Mouse (Mus musculus) embryonic facial prominence, embryonic 12.5 days (tissue): ENCODE results near the gene Abhd15. TPM values are rescaled to one million over a fixed set of nuclear protein-coding genes. Genes with fewer than 3 reads are reported as not detected.

Experiments
- ATAC-seq: fragments of 200-750 bp; cut with Nextera tagmentation; 2 replicates; pipeline ENCODE4 v1.8.0; 2017; ENCODE audit not compliant: insufficient number of reproducible peaks, insufficient read depth, low FRiP score, low TSS enrichment
- H3K27ac ChIP-seq: fragments of 300-500 bp; sonication (generic); 2 replicates; pipeline ENCODE4 v1.5.1; 2016; ENCODE audit warnings: mild to moderate bottlenecking
- H3K27me3 ChIP-seq: fragments of 300-500 bp; sonication (generic); 2 replicates; pipeline ENCODE4 v1.6.1; 2016; ENCODE audit warnings: mild to moderate bottlenecking, moderate library complexity
- H3K36me3 ChIP-seq: fragments of 300-500 bp; sonication (generic); 2 replicates; pipeline ENCODE4 v1.6.1; 2016; ENCODE audit warnings: mild to moderate bottlenecking
- H3K4me1 ChIP-seq: fragments of 300-500 bp; sonication (generic); 2 replicates; pipeline ENCODE4 v1.6.1; 2016
- H3K4me2 ChIP-seq: fragments of 300-500 bp; sonication (generic); replicated peaks from 2 replicates; pipeline ENCODE4 v1.6.1; 2016; ENCODE audit warnings: mild to moderate bottlenecking, moderate library complexity
- H3K4me3 ChIP-seq: fragments of 300-500 bp; sonication (generic); 2 replicates; pipeline ENCODE4 v1.5.1; 2016; ENCODE audit warnings: mild to moderate bottlenecking
- H3K9ac ChIP-seq: fragments of 300-500 bp; sonication (generic); 2 replicates; pipeline ENCODE4 v1.6.1; 2016; ENCODE audit warnings: mild to moderate bottlenecking, moderate library complexity
- H3K9me3 ChIP-seq: fragments of 300-500 bp; sonication (generic); 2 replicates; pipeline ENCODE4 v1.6.1; 2016; ENCODE audit warnings: mild to moderate bottlenecking, moderate library complexity
- WGBS: fragments of 180-500 bp; shearing (Covaris S2); methylation state at CpG from one replicate; pipeline ENCODE4 v1.1.7; 2016; 5-methylcytosine and 5-hydroxymethylcytosine counted together
- polyA plus RNA-seq: library from polyadenylated mRNA; unstranded; fragments of >200 nt; fragmentation: Nextera tagmentation; extraction: Ambion mirVana; gene quantifications from 2 replicates; pipeline ENCODE4 v1.2.1, GENCODE M21; 2016

Gene Abhd15
- polyA plus RNA-seq, 1 experiment from 2014 or later, result 2.8 TPM

DNA sequence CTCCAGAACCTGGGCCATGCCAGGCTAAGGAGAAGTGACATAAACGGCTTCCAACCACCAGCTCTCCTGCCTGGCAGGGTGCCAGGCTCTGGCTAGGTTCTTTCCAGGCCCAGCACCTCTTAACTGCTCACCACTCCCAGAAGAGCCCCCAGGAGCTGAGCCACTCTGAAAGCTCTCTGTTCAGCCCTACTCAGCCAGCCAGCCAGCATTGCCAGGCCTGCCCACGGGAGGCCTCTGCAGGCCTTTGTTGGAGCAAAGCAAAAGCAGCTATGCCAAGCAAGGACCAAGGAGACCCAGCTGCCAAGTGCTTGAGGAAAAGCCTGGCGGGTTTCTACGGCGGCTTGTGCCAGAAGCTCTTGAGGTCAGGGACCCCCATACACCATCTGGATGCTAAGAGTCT is 28.1 kb upstream of the Abhd15 start:
- Histone ChIP-seq H3K9ac (no peak overlapping the region), H3K36me3 (no peaks in the 10 kb centered on the region), H3K4me1 (peaks cover 50% of the 10 kb centered on the region), H3K27me3 (no peaks in the 10 kb centered on the region), H3K4me3 (no peak overlapping the region), H3K4me2 (no peak overlapping the region), H3K27ac (no peak overlapping the region), H3K9me3 (no peaks in the 10 kb centered on the region)
- WGBS, result 83% methylated on average over 5 of the region's 5 CpGs
- no peak for ATAC-seq

DNA sequence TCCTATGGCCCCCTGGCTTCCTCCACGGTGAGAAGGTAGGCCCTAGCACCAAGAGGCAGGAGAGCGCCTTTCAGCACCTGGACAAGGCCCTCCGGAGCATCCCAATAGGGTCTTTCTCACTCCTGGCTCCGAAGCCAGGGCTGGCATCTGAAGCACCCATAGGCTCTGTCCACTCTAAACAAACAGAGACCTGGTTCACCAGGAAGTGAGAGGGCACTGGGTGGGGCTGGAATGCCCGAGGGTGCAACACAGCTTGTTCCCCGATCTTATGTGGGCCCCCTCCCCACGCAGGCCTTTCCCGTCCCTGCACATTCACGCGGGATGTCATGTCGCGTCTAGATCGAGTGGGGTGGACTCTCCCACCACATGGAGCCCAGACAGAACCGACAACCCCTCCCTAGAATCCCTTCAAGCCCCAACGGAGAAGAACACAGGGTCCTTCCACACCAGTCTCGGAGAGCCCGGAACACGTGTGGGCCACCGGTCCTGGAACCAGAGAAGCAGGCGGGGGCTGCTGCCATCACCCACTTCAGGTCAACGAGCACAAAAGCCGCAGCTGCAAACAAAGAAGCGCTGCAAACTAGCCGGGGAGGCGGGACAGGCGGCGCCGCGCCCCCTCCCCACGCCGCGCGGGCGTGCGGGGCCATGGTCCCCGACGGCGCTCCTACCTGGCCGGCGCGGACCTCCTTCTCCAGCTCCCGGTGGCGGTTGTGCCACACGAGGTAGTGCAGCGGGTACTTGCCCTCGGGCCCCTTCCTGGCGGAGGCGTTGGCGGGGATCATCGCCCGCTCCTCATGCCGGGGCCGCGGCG is 25.9 kb upstream of the Abhd15 start:
- H3K9me3 ChIP-seq, result no peaks in the 10 kb centered on the region
- ATAC-seq, result no peak
- no peaks in the 10 kb centered on the region for H3K36me3 ChIP-seq
- peak overlapping the region; percentile 85 for H3K9ac ChIP-seq
- H3K4me3 ChIP-seq, result peak overlapping the region; percentile 69
- peaks cover 57% of the 10 kb centered on the region for H3K4me1 ChIP-seq
- peak overlapping the region; percentile 78 for H3K4me2 ChIP-seq
- H3K27me3 ChIP-seq, result no peaks in the 10 kb centered on the region
- WGBS, result 3% methylated on average over 53 of the region's 55 CpGs
- H3K27ac ChIP-seq, result 0 out of 2 replicates have a peak overlapping the region, but pooled peaks have one; percentile 24

DNA sequence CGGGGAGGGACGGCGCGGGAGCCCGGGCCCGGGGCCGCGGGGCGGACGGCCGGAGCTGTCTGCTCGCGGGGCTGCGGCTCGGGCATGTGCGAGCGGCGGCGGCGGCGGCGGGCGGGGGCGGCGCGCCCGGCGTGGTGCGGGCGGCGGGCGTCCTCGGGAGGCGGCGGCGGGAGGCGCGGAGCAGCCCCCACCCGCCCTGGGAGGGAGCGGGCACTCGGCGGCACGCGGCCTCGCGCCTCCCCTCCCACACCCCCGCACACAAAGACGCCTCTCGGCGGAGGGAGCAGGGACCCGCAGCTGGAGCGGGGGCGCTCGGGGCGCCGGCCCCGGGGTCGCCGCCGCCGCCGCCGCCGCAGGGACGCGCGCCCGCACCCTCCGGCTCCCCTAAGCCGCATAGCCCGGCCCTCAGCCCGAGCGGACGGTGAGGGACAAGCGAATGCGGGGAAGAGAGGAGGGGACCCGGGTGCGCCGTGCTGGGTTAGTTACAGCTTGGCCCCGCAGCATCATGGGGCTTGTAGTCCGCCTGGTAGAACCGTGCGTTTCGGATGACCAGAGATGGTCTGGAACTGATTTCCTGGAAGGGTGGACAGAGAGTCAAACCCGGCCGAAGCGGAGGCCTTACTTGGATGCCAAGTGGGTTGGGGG is 25.2 kb upstream of the Abhd15 start, which contains the start of gene Ankrd13b:
Ankrd13b (minus strand) TSS at position 88 of the 645 bp plus-strand sequence.
- WGBS, result 1% methylated on average over 69 of the region's 87 CpGs
- H3K4me1 ChIP-seq, result peaks cover 65% of the 10 kb centered on the region

DNA sequence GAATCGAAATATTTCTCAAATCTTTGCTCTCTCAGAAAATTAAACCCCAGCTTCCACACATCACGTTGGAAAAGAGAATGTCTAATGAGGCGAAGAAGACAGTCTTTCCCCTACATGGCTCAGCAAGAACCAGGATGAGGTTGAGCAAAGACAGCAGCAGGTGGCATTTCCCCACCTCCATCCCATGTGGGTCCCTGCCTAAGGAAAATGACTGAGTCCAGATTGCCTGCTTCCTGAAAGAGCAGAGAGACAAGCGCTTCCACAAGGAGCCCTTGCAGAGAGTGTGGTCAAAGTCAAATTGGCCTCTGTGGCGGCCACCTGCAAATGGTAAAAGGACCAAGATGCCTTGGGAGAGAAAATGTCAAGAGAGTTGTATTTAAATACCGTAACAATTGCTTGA is 24.5 kb upstream of the Abhd15 start:
- Histone ChIP-seq H3K9ac (peak overlapping the region; percentile 85; the same call in 1 of the 2 replicates), H3K4me3 (peak overlapping the region; percentile 69), H3K36me3 (no peaks in the 10 kb centered on the region), H3K4me1 (peaks cover 65% of the 10 kb centered on the region), H3K9me3 (no peaks in the 10 kb centered on the region), H3K4me2 (peak overlapping the region; percentile 78), H3K27me3 (no peaks in the 10 kb centered on the region), H3K27ac (no peak overlapping the region)
- ATAC-seq, result no peak
- WGBS, result 59% methylated on average over 6 of the region's 6 CpGs

More for the DNA sequence above, 25.2 kb upstream of the Abhd15 start, which contains the start of gene Ankrd13b:
- Histone ChIP-seq H3K9ac (peak within 1 kb of the TSS; percentile 85), H3K4me2 (peak within 1 kb of the TSS; percentile 78), H3K27me3 (no peaks in the 10 kb centered on the region), H3K4me3 (peak within 1 kb of the TSS; percentile 69), H3K27ac (0 out of 2 replicates have a peak within 1 kb of the TSS, but pooled peaks have one; percentile 57), H3K9me3 (no peaks in the 10 kb centered on the region), H3K36me3 (no peaks in the 10 kb centered on the region)
- no peak for ATAC-seq

DNA sequence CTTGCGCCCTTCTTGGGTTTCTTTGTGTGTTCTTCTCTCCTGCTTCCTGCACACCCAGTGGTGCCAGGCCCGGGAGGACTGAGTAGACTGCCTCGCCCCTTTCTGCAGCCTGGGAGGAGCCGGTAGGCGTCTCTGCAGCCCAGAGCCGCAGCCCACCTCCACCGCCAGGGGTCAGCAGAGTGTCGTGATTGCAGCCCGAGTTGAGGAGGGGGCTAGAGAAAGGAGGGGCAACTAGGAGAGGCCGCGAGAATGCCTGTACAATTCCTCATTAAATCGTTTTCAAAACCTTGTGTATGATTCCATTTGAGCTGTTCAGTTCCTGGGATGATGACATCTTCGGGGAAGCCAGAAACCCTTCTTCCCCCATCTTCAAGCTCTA is 23.8 kb upstream of the Abhd15 start:
- Histone ChIP-seq H3K4me3 (peak overlapping the region; percentile 52), H3K4me1 (peaks cover 64% of the 10 kb centered on the region), H3K4me2 (peak overlapping the region; percentile 85), H3K27me3 (no peaks in the 10 kb centered on the region), H3K27ac (peak overlapping the region; percentile 90), H3K9me3 (no peaks in the 10 kb centered on the region), H3K36me3 (no peaks in the 10 kb centered on the region), H3K9ac (peak overlapping the region; percentile 62)
- WGBS, result under 1% methylated on average over 13 of the region's 13 CpGs
- ATAC-seq, result peak; percentile 52

DNA sequence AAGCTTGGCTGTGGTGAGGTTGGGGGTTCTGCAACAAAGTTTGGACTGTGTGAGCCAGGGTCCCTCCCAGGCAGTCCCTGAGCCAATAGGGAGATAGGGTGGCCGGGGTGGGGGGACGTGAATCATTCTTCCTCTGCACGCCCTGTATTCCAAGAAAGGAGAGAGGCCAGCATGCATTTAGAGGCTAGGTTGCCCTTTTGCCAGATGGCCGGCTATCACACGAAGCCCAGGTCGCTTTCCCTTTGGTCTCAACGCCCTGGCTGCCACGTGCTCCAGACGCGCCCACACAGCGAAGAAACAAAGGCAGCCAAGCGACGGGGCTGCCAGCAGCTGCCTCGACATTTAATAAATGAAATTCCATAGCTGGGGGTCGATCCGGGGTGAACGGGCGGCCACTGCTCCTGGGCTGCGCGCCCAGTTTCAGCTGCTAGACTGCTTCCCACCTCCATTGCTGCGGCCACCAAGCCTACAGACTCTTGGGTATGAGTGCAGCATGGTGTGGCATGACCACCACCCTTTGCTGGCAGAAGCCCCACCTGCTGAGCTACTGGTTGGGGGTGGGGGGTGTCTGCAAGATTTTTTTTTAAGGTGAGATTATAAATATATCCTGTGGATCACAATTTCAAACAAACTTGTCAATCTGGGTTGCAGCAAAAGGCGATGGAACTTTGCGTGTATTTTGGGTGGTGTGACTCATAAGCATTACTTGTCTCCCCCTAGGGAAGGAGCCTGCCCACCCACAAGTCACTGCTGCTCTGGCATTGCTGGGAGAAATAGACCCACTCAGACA is 23.2 kb upstream of the Abhd15 start:
- peaks cover 59% of the 10 kb centered on the region for H3K4me1 ChIP-seq
- H3K9ac ChIP-seq, result peak overlapping the region; percentile 62
- H3K4me2 ChIP-seq, result peak overlapping the region; percentile 85
- H3K36me3 ChIP-seq, result no peaks in the 10 kb centered on the region
- H3K9me3 ChIP-seq, result no peaks in the 10 kb centered on the region
- peak overlapping the region; percentile 52 for H3K4me3 ChIP-seq
- H3K27ac ChIP-seq, result peak overlapping the region; percentile 90
- peak; percentile 67; the same call in 1 of the 2 replicates for ATAC-seq
- H3K27me3 ChIP-seq, result no peaks in the 10 kb centered on the region
- WGBS, result 0% methylated on average over 23 of the region's 23 CpGs

DNA sequence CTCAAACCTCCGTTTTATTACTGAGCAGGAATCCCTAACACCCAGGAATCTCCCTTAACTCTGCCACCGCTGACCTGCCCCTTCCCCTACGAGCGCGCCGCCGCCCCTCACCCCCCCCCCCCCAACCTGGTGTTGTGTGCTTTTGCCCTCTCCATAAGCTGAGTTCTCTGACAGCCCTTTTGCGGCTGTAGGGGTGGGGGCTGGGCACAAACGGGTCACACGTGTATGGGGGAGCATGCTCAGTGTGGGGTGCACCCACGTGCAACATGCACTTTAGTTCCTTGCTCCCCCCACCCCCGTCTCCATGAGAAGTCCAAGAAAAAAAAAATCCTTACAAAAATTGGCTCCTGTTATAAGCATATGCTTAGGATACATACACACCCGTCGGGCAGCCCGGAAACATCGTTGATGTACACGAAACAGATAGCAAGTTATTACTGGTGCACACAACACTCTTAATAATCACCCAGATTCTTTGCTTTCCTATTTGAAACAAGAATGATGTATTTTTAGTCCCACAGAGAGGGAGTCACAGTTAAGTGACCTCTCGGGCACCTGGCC is 22.5 kb upstream of the Abhd15 start:
- Histone ChIP-seq H3K27ac (peak overlapping the region; percentile 90), H3K27me3 (no peaks in the 10 kb centered on the region), H3K4me1 (peaks cover 60% of the 10 kb centered on the region), H3K36me3 (no peaks in the 10 kb centered on the region), H3K4me3 (peak overlapping the region; percentile 52), H3K9ac (peak overlapping the region; percentile 62), H3K4me2 (peak overlapping the region; percentile 85), H3K9me3 (no peaks in the 10 kb centered on the region)
- ATAC-seq, result no peak
- whole genome bisulfite sequencing, result under 1% methylated on average over 18 of the region's 18 CpGs

DNA sequence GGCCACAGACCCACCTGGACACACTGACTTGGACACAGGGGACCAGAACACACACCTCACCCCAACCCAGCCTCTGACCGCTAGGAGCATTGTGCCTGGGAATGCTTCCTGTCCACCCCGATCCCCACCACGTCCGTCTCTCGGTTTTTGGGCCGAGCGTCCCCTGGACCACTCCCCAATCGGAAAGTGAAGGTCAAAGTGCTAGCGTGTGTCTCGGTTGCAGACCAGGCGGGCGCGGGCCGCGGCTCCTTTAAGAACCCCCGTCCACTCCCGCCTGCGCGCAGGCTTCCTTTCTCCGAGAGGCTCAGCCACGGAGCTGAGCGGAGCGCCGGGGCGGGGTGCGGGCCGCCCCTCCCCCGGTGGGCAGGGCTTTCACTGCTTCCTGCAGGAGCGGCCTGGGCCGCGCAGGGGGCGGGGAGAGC is 22.0 kb upstream of the Abhd15 start:
- H3K9ac ChIP-seq, result peak overlapping the region; percentile 62
- H3K9me3 ChIP-seq, result no peaks in the 10 kb centered on the region
- WGBS, result 0% methylated on average over 32 of the region's 32 CpGs
- peaks cover 60% of the 10 kb centered on the region for H3K4me1 ChIP-seq
- peak overlapping the region; percentile 52 for H3K4me3 ChIP-seq
- ATAC-seq, result peak; percentile 61
- no peaks in the 10 kb centered on the region for H3K36me3 ChIP-seq
- peak overlapping the region; percentile 85 for H3K4me2 ChIP-seq
- no peaks in the 10 kb centered on the region for H3K27me3 ChIP-seq
- peak overlapping the region; percentile 90 for H3K27ac ChIP-seq

DNA sequence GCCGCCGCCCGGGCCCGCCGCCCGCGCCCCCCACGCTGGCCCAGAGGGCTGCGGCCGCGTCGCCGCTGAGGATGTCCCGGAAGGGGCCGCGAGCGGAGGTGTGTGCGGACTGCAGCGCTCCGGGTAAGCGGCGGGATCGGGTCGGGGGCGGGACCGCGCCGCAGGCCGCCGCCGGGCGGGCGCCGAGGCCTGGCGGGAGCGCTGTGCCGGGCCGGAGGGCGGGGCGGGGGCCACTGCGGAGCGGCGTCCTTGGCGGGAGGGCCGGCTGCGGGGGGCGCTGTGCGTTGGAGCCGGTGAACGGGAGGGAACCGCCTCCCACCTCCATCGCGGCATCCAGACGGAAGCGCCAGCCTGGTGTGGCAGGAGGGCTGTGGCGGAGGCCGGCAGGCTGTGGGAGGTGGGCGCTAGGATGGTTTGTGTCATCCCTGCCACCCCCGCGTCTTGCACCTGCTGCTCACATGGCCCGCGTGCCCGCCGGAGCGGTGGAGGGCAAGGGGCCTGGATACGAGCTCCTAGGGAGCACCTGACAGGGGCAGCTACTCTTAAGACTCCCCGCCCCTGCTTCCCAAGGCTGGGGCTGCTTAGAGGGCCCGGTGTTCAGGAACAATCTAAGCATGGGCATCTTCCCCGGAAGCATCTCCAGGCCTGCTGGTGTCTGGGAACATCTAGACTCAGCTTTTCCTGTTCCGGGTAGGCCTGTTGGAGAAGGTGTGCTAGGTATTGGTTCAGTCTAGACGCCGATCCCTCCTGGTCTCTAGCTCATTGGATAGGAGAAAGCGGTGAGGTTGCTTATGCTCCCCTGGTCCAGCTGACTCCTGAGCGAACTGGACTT is 21.2 kb upstream of the Abhd15 start, which contains the start of gene Git1:
Git1 (plus strand) TSS at position 51 of the 832 bp plus-strand sequence.
- no peaks in the 10 kb centered on the region for H3K27me3 ChIP-seq
- peak within 1 kb of the TSS; percentile 95 for H3K4me2 ChIP-seq
- peak within 1 kb of the TSS; percentile 86 for H3K4me3 ChIP-seq
- ATAC-seq, result no peak
- peak within 1 kb of the TSS; percentile 96 for H3K9ac ChIP-seq
- peaks cover under 1% of the 10 kb centered on the region; the same call in 1 of the 2 replicates for H3K36me3 ChIP-seq
- peaks cover 58% of the 10 kb centered on the region for H3K4me1 ChIP-seq
- WGBS, result 2% methylated on average over 56 of the region's 74 CpGs
- no peaks in the 10 kb centered on the region for H3K9me3 ChIP-seq
- peak within 1 kb of the TSS; percentile 90 for H3K27ac ChIP-seq

DNA sequence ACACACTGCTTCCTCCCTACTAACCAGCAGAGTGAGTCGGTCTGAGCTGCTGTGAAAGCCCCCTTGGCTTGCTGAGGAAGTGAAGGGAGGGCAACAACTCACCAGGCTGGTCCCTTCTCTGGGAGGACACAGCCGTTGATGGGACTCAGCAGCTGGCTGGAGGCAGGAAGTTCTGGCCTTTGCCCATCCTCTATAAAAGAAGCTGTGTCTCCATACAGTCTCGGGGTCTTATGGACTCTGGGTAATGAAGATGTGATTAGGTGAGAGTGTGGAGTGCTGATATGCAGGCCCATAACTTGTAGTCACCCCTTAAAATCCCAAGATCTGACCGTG is 20.6 kb upstream of the Abhd15 start:
- 26% methylated on average over 4 of the region's 4 CpGs for WGBS
- H3K9me3 ChIP-seq, result no peaks in the 10 kb centered on the region
- H3K9ac ChIP-seq, result peak overlapping the region; percentile 96
- H3K36me3 ChIP-seq, result peaks cover 6% of the 10 kb centered on the region
- H3K27ac ChIP-seq, result peak overlapping the region; percentile 86
- H3K4me2 ChIP-seq, result peak overlapping the region; percentile 95
- peaks cover 56% of the 10 kb centered on the region for H3K4me1 ChIP-seq
- no peaks in the 10 kb centered on the region for H3K27me3 ChIP-seq
- no peak for ATAC-seq
- H3K4me3 ChIP-seq, result peak overlapping the region; percentile 86
